Mouse (Mus musculus) mature B cell (primary cell): ENCODE measurements around the gene Akap2.
"Not testable (repeated sequence)": the region's sequence is repeated elsewhere in the genome, so short reads cannot be mapped to it uniquely, and the experiment has no call there.

Source experiments
- in situ Hi-C: fragments of 300-500 bp; cut with MboI; formaldehyde crosslinking; loops from 2 replicates; pipeline ENCODE4 v1.14.3; 2019

The Akap2 gene

DNA sequence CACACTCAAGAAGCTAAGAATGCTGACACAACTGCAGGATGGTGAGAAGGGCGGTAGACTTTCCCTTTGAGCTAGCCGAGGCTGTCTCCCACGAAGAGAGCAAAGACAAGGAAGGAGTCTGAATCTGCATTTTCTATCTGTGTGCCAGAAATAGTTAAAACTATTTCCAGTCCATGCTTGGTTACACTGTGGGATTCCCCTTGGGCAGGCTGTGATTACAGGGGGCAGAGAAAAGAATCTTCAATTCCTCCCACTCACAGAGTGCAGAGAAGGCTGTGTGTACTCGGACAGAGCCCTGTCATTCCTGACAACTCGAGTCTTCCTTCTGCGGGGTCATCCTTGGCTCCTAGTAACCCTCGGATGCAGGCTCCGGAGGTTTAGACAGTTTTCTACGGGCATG, 149.5 kb downstream of the Akap2 start:
- in situ Hi-C loops, result no loop called here

DNA sequence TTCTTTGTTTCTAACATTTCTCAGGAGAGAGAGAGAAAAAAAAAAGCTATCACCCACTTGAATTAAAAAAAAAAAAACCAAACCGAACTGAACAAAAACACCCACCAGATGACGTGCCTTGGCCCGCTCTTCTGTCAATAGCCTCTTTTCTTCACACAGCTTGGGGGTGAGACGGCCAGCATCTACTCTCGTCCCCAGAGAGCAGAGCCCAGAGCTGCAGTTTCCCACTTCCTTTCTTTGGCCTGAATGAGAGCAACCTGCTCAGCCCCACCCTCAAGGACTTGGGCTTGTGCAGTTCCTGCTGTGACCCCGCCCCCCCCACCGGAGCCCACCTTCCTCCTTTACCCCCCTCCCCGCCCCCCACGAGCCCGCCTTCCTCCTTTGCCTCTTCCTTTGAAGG, 150.0 kb downstream of the Akap2 start:
- in situ Hi-C loops, result no loop called here

DNA sequence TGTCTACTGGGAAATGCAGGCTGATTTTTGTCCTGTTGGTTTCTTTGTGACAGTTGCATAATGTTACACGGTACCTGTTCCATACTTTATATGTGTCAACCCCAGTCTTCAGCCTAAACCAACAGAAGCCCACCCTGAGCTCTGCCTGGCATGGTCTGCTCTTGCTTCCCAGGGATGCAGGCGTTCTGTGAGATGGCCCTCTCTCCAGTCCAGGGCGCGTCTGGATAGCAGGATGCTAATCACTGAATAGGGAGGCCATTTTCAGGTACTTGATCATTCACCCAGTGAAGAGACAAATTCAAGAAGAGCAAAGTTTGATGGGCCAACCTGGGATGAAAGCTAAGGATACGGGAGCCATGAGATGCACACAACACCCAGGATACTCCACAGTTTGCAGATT, 161.7 kb downstream of the Akap2 start:
- in situ Hi-C loops, result no loop called here

DNA sequence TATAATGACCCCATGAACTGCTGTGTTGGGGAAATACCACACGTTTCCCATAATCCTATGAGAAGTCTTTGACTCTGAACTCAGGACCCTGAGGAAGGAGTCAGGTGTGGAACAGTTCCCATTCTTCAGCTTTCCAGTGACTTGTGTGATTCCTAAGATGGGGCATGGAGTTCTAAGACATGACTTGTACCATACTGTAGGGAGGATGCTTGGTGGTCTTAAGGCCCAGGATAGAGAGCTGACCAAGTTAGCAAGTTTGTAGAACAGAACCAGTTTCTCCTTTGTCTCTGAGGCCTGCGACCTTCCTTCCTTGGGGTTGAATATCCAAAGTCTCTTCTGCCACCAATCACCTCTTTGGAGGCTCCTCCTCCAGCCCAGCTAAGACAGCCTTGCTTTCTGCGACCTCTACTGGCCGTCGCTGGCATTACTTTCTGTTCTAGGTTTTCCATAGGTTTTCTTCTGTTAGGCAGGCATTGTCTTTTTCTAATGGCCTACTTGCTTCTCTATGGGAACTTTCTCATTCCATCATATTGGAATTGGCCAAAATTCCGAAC, 162.4 kb downstream of the Akap2 start:
- in situ Hi-C loops, result loop anchor here (5.0 kb wide), 1 partner anchor 208 kb away; no protein-coding TSS in a partner anchor

DNA sequence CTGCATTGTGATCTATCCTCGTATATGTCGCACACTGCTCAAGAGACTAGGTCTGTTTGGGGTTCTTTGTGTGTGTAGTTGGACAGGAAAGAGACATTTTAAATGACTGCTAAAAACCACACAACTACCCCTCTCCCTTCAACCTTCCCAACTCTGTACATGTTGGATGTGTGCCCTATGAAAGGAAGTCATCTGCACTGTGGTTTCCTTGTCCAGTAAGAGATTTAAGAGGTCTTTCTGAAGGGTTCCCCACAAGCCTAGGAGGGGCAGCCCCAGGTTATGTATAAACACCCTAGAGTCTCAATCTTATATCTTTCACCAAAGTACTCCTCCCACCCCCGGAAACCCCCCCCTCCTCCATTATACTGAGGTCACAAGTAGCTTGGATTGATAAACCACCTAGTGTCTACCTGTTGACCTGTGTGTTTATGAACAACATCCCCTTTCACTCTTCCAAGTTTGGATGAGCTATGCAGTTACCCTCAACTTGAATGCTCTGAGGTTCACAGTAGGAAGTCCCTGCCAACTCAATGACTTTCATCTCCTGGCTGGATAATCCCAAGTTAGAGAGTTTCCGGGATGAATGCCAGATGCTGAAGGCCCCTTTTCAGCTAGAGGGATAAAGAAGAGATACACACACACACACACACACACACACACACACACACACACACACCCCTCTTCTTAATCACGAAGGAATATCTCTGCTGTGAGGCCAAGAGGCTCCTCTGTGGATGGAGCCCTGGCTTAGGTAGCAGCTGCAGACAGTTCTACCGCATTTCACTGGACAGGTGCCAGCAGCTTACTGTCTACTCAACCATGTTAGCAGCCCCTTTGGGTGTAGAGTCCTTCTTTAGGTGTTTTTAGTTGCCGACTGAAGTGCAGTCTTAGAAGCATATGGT, 166.3 kb downstream of the Akap2 start:
- in situ Hi-C loops, result loop anchor here (5.0 kb wide), 1 partner anchor 211 kb away; no protein-coding TSS in a partner anchor

DNA sequence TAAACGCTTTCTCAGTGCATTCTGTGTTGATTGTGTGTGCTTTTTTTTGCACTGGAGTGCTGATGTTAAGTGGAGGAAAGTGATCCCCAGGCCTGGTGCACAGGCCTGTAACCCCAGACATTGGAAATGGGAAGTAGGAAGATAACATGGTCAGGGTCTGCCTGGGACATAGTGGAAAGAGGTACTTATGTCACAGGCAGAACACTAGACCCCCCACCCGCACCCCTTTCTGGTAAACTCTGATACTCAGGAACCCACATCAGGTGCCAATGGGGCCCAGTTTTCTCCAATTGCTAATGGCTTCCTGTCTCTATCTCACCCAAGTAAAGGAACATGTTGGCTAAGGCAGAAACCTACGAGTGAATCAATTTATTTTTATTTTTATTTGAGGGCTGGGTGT, 167.1 kb downstream of the Akap2 start:
- in situ Hi-C loops, result loop anchor here (5.0 kb wide), 1 partner anchor 212 kb away; no protein-coding TSS in a partner anchor

DNA sequence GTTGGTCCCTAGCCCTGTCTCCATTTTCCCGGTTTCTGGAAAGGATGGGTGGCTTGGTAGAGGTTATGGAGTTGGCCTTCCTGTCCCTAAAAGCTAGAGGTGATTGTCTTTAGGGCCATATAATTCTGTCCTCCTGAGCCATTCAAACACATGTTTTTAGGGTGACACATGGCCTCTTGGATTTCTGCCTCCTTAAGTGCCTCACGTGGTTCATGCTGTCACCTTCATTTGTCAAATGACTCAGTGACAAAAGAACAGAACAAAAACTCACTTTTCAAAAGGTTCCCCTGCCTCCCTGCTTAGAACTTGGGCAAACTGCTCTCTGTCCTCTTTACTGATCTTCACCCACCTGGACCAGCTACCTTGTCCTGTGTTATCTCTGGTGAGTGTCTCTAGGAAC, 167.7 kb downstream of the Akap2 start:
- in situ Hi-C loops, result no loop called here

DNA sequence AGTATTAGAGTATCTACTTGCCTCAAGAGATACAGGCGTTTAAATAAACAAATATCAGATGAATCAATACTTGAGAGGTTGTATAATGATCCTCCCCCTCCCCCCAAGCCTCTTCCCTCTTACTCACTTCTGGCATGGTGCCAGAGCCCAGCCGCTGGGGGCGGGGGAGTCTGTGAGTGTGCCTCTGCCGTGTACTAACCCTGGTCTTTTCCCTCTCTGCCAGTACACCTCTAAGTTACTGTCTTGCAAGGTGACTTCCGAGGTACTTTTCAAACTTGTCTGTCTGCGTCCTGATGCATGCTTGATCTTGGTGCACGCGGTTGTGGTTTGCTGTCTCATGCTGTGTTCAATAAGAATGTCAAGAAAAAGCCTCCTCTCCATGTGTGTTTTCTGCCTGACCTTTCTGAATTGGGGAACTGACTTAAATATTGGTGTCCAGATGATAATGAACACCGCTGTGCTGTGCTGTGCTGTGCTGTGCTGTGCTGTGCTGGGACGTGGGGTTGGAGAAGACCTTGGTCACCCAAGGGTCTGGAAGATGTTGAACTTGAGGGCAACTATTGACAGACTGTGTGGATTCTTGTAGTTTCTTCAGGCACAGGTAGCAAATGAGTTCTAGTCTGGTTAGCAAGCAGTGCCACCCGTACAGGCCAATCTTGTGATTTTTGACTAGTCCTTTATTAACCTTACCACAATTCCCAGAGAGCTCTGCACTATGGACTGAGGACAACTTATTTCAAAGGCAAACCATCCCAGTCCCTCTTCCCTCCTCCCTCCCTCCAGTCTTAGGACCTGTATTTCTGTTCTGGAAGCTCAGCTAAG, 168.8 kb downstream of the Akap2 start:
- in situ Hi-C loops, result no loop called here

DNA sequence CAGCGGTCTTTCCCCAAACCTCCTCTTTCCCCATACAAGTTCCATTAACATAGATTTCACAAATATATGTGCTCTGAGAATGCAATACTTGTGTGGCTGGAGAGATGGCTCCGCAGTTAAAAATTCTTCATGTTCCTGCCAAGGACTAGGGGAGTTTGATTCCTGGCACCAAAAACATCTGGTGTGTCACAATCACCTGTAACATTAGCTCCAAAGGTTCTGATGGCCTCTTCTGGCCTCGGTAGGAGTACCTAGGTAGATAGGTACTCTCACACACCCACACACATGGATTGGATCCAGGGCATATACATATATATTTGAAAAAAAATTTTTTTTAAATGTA, 169.4 kb downstream of the Akap2 start:
- in situ Hi-C loops, result no loop called here

DNA sequence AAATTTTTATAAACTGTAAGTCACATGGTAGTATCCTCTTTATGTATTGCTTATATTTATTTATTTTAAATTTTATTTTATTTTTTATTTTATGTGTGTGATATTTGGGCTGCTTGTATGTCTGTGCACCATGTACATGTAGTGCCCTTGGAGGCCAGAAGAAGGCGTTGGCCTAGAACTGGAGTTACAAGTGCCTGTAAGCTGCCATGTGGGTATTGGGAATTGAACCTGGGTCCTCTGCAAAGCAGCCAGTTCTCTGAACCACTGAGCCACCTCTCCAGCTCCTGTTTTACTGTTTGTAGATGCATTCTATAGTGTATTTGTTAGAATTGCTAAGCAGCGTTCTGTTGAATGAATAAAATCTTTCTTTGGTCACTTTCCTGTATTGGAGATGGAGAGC, 170.8 kb downstream of the Akap2 start:
- in situ Hi-C loops, result no loop called here

DNA sequence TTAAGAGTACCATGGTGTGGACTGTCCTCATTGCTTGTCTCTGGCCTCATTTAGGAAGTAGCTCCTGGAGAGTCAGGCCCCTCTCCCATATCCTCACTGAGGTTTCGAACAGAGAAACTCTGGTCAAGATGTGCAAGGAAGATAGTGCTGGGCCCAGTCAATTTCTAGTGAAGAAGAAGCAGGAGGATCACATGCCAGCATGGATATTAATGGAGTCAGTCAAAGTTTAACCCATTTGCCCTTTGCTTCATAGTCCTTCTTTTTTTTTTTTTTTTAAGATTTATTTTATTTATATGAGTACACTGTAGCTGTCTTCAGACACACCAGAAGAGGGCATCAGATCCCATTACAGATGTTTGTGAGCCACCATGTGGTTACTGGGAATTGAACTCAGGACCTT, 171.5 kb downstream of the Akap2 start:
- in situ Hi-C loops, result not testable (repeated sequence)

DNA sequence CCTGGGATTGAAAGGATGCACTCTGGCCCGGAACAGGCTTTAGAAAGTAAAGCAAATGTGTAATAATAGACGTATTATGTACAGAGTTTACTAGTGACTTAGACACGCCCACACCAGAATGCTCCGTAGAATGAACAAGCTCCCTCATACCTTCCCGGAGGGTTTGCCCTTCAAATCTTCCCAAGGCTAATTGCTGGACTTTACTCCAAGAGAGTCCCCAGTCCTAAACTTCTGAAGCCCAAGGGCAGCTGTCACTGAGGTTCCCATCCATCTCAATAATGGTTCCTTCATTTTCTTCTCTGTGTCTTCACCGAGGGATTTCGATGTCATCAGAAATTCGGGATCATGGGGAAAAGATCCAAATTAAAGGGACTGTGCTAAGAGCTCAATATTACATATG, 172.3 kb downstream of the Akap2 start:
- in situ Hi-C loops, result no loop called here

DNA sequence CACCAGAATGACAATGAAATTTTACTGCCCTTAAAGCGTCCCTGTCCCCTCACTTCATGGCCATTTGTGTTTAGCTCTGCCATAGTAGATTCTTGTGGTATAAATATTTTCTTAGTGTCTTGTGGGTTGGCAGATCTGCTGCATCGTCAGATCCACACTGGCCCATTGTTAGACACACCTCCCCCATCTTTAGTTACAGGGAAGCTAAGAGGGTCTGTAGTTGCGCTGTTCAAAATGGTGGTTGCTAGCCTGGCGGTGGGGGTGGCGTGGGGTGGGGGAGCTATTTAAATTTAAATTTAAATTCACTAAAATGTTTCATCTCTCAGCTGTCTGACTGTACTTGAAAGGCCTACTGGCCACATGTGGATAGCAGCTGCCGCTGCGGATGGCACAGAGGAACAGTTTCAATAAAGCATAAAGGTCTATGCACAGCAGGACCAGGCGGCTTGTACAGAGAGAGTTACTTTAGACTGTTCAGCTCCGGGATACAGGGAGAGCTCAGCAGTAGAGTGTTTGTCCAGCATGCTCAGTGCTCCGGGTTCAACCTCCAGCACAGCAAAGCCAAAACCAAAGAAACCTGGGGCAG, 174.6 kb downstream of the Akap2 start:
- in situ Hi-C loops, result no loop called here

DNA sequence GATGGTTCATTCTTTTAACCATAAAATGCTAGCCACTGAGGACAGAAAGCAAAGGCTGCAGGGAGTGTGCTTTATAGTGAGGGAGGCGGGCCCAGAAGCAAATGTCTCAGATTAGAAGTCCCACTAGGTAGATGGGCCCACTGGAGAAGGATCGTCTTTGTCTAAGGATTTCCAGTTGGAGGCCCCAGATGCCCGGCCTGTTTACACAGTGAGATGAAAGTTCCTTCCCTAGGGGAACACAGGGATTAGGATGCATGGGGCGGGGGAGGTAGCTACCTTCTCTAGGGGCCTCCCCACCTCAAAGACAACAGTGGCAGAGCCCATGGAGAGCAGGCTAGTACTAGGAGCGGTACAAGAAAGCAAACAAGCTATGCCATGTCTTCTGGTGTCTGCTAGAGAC, 177.7 kb downstream of the Akap2 start:
- in situ Hi-C loops, result no loop called here

DNA sequence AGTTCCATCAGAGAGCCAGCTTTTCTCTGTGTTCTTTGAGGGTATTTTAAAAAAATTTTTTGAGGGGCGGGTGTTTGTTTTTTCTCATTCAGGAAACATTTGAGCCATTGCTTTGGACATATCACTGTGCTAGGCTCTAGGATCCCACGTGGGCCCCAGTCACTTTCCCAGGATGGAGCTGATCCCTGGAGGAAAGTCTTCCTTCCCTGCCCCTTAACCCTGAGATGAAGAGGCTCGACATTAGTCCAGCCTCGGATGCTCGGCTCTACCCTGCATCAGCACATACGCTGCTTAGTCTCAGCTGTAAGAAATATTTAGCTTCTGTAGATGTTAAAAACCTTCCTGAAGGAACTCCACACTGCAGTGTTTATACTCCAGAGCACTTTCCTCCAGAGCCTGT, 178.4 kb downstream of the Akap2 start:
- in situ Hi-C loops, result no loop called here

DNA sequence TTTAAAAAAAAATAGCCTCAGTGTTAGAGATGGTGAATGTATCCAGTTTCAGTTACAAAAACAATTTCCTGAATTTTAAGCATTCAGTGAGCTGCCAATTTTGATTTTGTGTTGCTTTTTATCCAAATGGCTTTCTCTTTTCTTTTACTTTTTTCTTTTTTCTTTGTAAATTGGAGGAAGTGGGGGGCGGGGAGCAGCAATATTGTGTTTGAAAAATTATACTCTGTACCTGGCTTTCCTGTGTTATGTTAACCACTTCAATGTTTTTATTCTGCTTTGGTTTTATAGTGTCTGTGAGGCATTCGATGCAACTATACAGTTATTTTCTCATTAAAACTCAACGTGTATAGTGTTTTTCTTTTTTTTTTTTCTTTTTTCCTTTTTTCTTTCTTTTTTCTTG, 179.2 kb downstream of the Akap2 start:
- in situ Hi-C loops, result no loop called here

DNA sequence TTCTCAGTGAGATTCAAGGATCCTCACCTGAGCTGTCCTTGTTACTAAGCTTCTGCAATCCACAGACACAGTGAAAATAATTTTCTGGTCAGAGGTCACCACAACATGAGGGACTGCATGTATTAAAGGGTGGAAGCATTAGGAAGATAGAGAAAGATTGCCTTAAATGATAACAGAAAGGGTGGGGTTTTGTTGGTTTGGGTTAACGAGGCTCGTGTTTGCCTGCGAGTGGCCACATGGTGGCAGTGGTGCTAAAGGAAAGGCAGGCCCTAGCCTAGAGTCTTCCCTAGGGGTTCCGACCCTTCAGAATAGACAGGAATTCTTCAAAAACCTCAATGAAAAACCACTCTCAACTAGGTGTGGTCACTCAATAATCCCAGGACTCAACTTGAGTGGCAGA, 183.8 kb downstream of the Akap2 start:
- in situ Hi-C loops, result no loop called here

DNA sequence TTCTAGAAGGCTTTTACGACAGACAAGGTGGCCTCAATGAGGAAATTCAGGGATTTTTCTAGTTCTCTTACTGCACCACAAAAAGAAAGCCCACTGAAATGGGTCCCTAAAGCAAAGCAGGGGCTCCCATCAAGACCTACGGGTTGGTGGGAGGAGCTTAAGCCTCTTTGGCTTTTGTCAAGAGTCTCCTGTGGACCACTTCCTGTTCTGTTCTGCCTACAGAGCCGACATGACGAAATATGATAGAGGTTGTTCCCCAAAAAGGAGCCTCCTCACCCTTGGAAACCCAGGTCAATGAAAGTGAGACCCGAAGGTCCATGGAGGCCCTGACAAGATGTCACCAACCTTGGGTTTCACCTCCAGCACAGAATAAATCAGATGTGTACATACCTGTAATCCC, 185.2 kb downstream of the Akap2 start:
- in situ Hi-C loops, result no loop called here

DNA sequence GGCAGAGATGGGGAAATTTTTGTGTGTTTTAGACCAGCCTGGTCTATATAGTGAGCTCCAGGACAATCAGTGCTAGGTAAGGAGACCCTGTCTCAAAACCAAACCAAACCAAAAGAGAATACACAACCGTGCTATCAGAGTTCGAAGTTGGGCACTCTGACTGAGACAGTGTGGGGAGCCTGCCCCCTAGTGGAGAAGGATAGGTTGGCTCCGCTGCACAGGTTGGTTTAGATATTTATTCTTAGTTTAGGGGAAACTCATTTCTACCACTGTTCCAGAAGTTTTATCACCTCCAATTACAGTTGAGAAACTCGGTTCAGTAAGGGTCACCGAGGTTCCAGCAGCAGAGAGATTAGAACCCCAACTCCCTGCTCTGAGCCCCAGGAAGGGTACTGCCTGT, 186.8 kb downstream of the Akap2 start:
- in situ Hi-C loops, result no loop called here

DNA sequence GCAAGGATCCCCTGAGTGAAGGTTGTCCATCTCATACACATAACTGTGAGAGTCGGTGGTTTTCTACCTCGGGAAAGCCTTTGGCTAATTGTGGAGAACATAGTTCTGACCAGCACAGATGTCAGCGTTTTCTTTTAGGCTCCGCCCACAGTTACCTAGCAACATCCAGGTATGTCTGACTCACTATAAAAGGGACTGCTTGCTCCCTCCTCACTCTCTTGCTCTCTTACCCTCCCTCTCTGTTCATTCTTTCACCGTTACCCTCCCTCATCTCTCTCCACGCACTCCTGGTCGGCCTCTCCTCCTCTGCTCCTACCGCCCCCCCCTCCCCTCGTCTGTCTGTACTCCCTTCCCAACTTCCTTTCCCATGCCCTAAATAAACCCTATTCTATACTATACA, 187.2 kb downstream of the Akap2 start:
- in situ Hi-C loops, result no loop called here

DNA sequence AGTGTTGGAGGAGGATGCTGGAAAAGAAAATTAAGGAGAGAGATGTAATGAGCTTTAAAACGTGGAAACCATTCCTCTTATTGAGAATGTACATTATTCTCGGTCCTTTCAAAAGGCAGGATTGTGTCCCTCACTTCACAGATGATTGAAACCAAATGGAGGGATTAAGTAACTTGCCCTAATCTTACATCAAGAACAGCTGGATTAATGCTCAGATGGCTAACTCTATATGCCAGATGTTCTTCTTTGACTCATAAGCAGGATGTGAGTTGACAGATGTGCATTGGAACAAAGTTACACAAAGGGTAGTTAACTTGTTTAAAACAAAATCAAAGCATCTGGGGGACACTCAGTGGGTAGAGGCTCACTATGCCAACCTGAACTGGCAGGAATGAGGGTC, 189.3 kb downstream of the Akap2 start:
- in situ Hi-C loops, result no loop called here

DNA sequence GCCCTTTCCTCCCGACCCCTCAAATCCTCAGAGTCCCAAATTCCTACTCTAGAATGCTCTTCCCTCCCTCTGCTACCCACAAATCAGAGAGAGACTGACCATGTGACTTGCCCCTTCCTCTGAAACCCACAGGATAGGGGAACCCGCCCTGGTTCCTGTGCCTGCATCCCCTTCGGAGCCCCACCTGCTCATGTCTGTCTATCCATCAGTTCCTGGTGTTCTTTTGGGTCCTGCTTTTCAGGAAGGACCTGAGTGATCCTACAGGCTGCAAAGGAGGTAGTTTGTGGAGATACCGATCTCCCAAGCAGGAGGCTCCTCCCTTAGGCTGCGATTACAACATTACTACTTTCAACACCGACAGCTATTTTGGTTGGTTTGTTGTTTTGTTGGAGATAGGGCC, 191.4 kb downstream of the Akap2 start:
- in situ Hi-C loops, result no loop called here
